Mouse (Mus musculus) C2C12 (cell line): ENCODE results near the gene Ptgds.

Experiments used
- CTCF ChIP-seq: IDR thresholded peaks from one replicate; pipeline ENCODE4 v1.5.1; 2011; ENCODE audit not compliant: control insufficient read depth, insufficient read depth, insufficient read length
- USF1 ChIP-seq: IDR thresholded peaks from one replicate; pipeline ENCODE4 v1.6.1; 2011; ENCODE audit warnings: low read depth, mild to moderate bottlenecking, control low read depth, moderate library complexity

GRCm38 (mm10) chr2:25417426-25417825 is 52.4 kb downstream of the Ptgds start:
- TF ChIP-seq USF1 (no peak), CTCF (no peak)
